In the genomic region with DNA sequence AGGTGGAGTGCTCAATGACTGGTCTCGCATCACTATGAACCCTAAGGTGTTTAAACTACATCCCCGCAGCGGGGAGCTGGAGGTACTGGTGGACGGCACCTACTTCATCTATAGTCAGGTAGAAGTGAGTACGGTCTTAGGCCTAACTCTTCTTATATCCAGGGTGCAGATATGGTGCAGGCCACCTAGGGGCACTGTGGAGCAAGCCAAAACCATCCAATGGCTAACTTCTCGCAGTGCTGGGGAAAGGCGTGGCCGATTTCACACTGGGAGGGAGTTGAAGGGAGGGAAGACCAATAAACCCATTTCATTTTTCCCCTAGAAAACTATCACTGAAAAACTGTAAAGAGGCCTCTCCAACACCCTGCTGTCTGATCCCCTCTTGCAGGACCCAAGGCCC, we compare ENCODE assay signal across 11 mouse cellular contexts. TPM values are rescaled to one million over a fixed set of nuclear protein-coding genes. Genes with fewer than 3 reads are reported as not detected.
A peak's percentile ranks its signal among the peaks of the same experiment; 100 is the strongest.
DNase-seq lines count a peak whose midpoint lies in the region; ATAC-seq and TF ChIP-seq lines count a peak whose summit lies in the region.
"Had no signal": no experiment of that assay in that cellular context is flagged by ENCODE, and none has a peak within 500 bp of the region (broad histone marks: within the 10 kb centered on the region; RNA-seq: fewer than 3 reads in every experiment).

No protein-coding gene starts in this region.

- no peak for TF ChIP-seq POLR2A in ES-Bruce4 (IDR thresholded peaks at IDR 0.05; ENCODE audit: insufficient read depth, low read length)

- no peak overlapping the region for H3K9ac ChIP-seq in hindbrain, embryonic 11.5 days (ENCODE audit: low read depth, low read length)
- H3K9ac ChIP-seq in hindbrain, embryonic 13.5 days: no peak overlapping the region
- no peak overlapping the region for H3K9ac ChIP-seq in ES-Bruce4 (ENCODE audit: low read depth, poor library complexity, severe bottlenecking)
- H3K9ac ChIP-seq in liver, embryonic 14.5 days (replicated peaks): no peak overlapping the region

- DNase-seq in hindbrain, embryonic 11.5 days (ENCODE audit: low spot score): peak; percentile 0
- DNase-seq in adrenal gland, postnatal 25 days: peak; percentile 23
- peak; percentile 29 to 36 (median 31) for DNase-seq in liver, embryonic 14.5 days (ENCODE audit: low read depth in 3 of 3, low spot score in 3 of 3)
- DNase-seq in thymus, adult 18-20 months: no peak
- DNase-seq in right cerebral cortex, postnatal 25 days: no peak

- no peaks in the 10 kb centered on the region for H3K4me1 ChIP-seq in hindbrain, embryonic 11.5 days (replicated peaks; ENCODE audit: control insufficient read depth, insufficient read depth, low read length)
- peaks cover 4% of the 10 kb centered on the region; the same call in 1 of the 2 replicates for H3K4me1 ChIP-seq in hindbrain, embryonic 13.5 days (replicated peaks)
- H3K4me1 ChIP-seq in ES-Bruce4 (ENCODE audit: control insufficient read depth, insufficient read depth, low read length): no peaks in the 10 kb centered on the region
- peaks cover 0 to 7% of the 10 kb centered on the region in 2 experiments; a peak in 2 of 4 replicates for H3K4me1 ChIP-seq in liver, embryonic 14.5 days (replicated peaks; ENCODE audit: control insufficient read depth in 2 of 2, insufficient read depth in 2 of 2, low read length in 1 of 2)

- no peaks in the 10 kb centered on the region for H3K9me3 ChIP-seq in hindbrain, embryonic 11.5 days (ENCODE audit: control insufficient read depth, low read length)
- H3K9me3 ChIP-seq in hindbrain, embryonic 13.5 days: no peaks in the 10 kb centered on the region
- H3K9me3 ChIP-seq in ES-Bruce4 (replicated peaks; ENCODE audit: control insufficient read depth, insufficient read depth, low read length, poor library complexity, severe bottlenecking): no peaks in the 10 kb centered on the region
- no peaks in the 10 kb centered on the region for H3K9me3 ChIP-seq in liver, embryonic 14.5 days (ENCODE audit: control insufficient read depth, low read length)

- 82% methylated on average over 8 of the region's 8 CpGs for whole genome bisulfite sequencing in hindbrain, embryonic 11.5 days
- 78% methylated on average over 8 of the region's 8 CpGs for WGBS in hindbrain, embryonic 13.5 days
- 62% methylated on average over 8 of the region's 8 CpGs for WGBS in liver, embryonic 14.5 days (ENCODE audit: insufficient replicate concordance)

- TF ChIP-seq CTCF in ES-Bruce4 (IDR thresholded peaks at IDR 0.05; ENCODE audit: low read depth, low read length): peak; percentile 53
- peak; percentile 67 for TF ChIP-seq CTCF in liver, embryonic 14.5 days (IDR thresholded peaks at IDR 0.05; ENCODE audit: low read depth)

- H3K27ac ChIP-seq in hindbrain, embryonic 11.5 days (ENCODE audit: low read depth, low read length): no peak overlapping the region
- no peak overlapping the region for H3K27ac ChIP-seq in hindbrain, embryonic 13.5 days
- no peak overlapping the region for H3K27ac ChIP-seq in ES-Bruce4 (ENCODE audit: insufficient read depth, low read length)
- no peak overlapping the region for H3K27ac ChIP-seq in liver, embryonic 14.5 days

- no peaks in the 10 kb centered on the region for H3K36me3 ChIP-seq in hindbrain, embryonic 11.5 days (ENCODE audit: control insufficient read depth, insufficient read depth, low read length)
- H3K36me3 ChIP-seq in hindbrain, embryonic 13.5 days: no peaks in the 10 kb centered on the region
- H3K36me3 ChIP-seq in ES-Bruce4 (ENCODE audit: control insufficient read depth, insufficient read depth, low read length, poor library complexity, severe bottlenecking): no peaks in the 10 kb centered on the region
- no peaks in the 10 kb centered on the region for H3K36me3 ChIP-seq in liver, embryonic 14.5 days (replicated peaks; ENCODE audit: control insufficient read depth, insufficient read depth, low read depth)

- H3K4me2 ChIP-seq in hindbrain, embryonic 11.5 days (replicated peaks; ENCODE audit: low read depth, low read length): no peak overlapping the region
- no peak overlapping the region for H3K4me2 ChIP-seq in hindbrain, embryonic 13.5 days
- no peak overlapping the region for H3K4me2 ChIP-seq in liver, embryonic 14.5 days (ENCODE audit: low read depth)

- no peak for TF ChIP-seq EP300 in ES-Bruce4 (IDR thresholded peaks at IDR 0.05; ENCODE audit: insufficient read depth, low read depth, low read length)
- TF ChIP-seq EP300 in liver, embryonic 14.5 days (IDR thresholded peaks at IDR 0.05; ENCODE audit: low read depth): no peak

- peaks cover 4% of the 10 kb centered on the region; the same call in 1 of the 2 replicates for H3K27me3 ChIP-seq in hindbrain, embryonic 11.5 days (ENCODE audit: control insufficient read depth, insufficient read depth, low read length)
- H3K27me3 ChIP-seq in hindbrain, embryonic 13.5 days: no peaks in the 10 kb centered on the region; the same call in 1 of the 2 replicates
- H3K27me3 ChIP-seq in ES-Bruce4 (ENCODE audit: control insufficient read depth, insufficient read depth, low read length, poor library complexity, severe bottlenecking): no peaks in the 10 kb centered on the region
- H3K27me3 ChIP-seq in liver, embryonic 14.5 days (ENCODE audit: control insufficient read depth, insufficient read depth, low read length): no peaks in the 10 kb centered on the region

- H3K4me3 ChIP-seq in hindbrain, embryonic 11.5 days (ENCODE audit: low read depth, low read length): no peak overlapping the region
- no peak overlapping the region for H3K4me3 ChIP-seq in hindbrain, embryonic 13.5 days
- H3K4me3 ChIP-seq in ES-Bruce4 (ENCODE audit: low read depth, low read length): no peak overlapping the region
- no peak overlapping the region for H3K4me3 ChIP-seq in liver, embryonic 14.5 days (ENCODE audit: insufficient read depth in 1 of 2, low read depth in 2 of 2, low read length in 2 of 2)

- no peak for ATAC-seq in hindbrain, embryonic 11.5 days (ENCODE audit: low FRiP score)
- ATAC-seq in hindbrain, embryonic 13.5 days (ENCODE audit: low FRiP score): no peak
- ATAC-seq in liver, embryonic 14.5 days (ENCODE audit: insufficient read depth): peak; percentile 72
- no peak for ATAC-seq in cerebellum, adult (ENCODE audit: insufficient number of reproducible peaks, low FRiP score, low TSS enrichment)

RNA-seq across cellular contexts. Expression of a gene that starts 33.8 kb away (rescaled TPM):
- polyA plus RNA-seq in hindbrain, embryonic 11.5 days (2014; fragmentation: Nextera tagmentation; extraction: Ambion mirVana): not detected in 2 replicates
- not detected in 2 replicates for polyA plus RNA-seq in hindbrain, embryonic 13.5 days (2015; fragmentation: Nextera tagmentation; extraction: Ambion mirVana)
- 0.70 and 1.3 TPM in 2 replicates for polyA plus RNA-seq in ES-Bruce4 (2011; ENCODE audit: insufficient read depth, insufficient read length, low read depth, missing spikeins)
- not detected in 2 replicates for total RNA-seq in adrenal gland, postnatal 25 days (2021)
- not detected in 2 replicates for polyA plus RNA-seq in liver, embryonic 14.5 days (2012; rRNA removed)
- polyA plus RNA-seq in liver, embryonic 14.5 days (2014; fragmentation: Nextera tagmentation; extraction: Ambion mirVana): not detected in 2 replicates
- total RNA-seq: adrenal gland, postnatal 4 days; left cerebral cortex, postnatal 14 days had no signal
- polyA plus RNA-seq: neural tube, embryonic 11.5 days had no signal

RNA-seq across cellular contexts. Expression of a gene that starts 47.5 kb away (rescaled TPM):
- 0.32 and 0.71 TPM in 2 replicates for polyA plus RNA-seq in hindbrain, embryonic 11.5 days (2014; fragmentation: Nextera tagmentation; extraction: Ambion mirVana)
- polyA plus RNA-seq in hindbrain, embryonic 13.5 days (2015; fragmentation: Nextera tagmentation; extraction: Ambion mirVana): 0.10 and 0.23 TPM in 2 replicates
- polyA plus RNA-seq in ES-Bruce4 (2011; ENCODE audit: insufficient read depth, insufficient read length, low read depth, missing spikeins): 0.41 and 0.72 TPM in 2 replicates
- total RNA-seq in adrenal gland, postnatal 25 days (2021): 0.88 and 0.95 TPM in 2 replicates
- 0.18 and 0.26 TPM in 2 replicates for polyA plus RNA-seq in liver, embryonic 14.5 days (2012; rRNA removed)
- 0.15 TPM in 2 replicates for polyA plus RNA-seq in liver, embryonic 14.5 days (2014; fragmentation: Nextera tagmentation; extraction: Ambion mirVana)
- total RNA-seq: left cerebral cortex, postnatal 14 days had no signal

Comparison
In these comparisons a context has a peak if more than half of its experiments do, and no peak if none do; other contexts are left out.
1. DNase-seq: peak in hindbrain, embryonic 11.5 days (single experiment), adrenal gland, postnatal 25 days (single experiment) and liver, embryonic 14.5 days (3 of 3); none in thymus, adult 18-20 months (0 of 2) and right cerebral cortex, postnatal 25 days (single experiment).